Mouse (Mus musculus) gonadal fat pad, adult 2 months (tissue): ENCODE measurements around the gene Ppp1r16b. TPM values are rescaled to one million over a fixed set of nuclear protein-coding genes. Genes with fewer than 3 reads are reported as not detected.

Experiments used
- DNase-seq: peaks from one replicate; pipeline ENCODE4 v3.0.0-alpha.2; 2012; ENCODE audit warnings: low read depth
- polyA plus RNA-seq: library from polyadenylated mRNA; depleted of rRNA; stranded (reverse); fragments of >200 nt; gene quantifications from 2 replicates; pipeline ENCODE4 v1.2.3, GENCODE M21; 2012; rRNA removed

Ppp1r16b gene
- polyA plus RNA-seq: 2.7 and 3.1 TPM in 2 replicates

DNA sequence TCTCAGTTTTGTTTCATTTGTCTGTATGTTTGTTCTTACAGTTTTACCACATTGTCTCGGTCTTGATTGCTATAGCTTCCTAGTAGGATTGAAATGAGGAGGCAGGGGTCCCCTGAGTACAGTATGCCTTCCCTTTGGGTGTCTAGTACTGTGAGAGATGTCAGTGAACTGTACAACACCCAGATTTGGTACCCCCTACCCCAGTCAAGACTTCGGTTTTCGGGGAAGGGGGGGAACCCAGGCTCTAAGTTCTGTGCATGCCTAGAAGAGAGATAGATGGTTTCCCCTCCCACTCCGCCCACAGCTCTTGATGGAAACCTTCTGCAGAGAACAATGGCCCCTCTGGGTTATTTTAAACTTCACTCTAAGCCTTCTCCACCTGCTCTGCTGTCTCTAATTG, at the start of gene Ppp1r16b:
Ppp1r16b (plus strand) TSS at position 301 of the 400 bp plus-strand sequence.
- DNase-seq: no peak

- no peak for DNase-seq
These were observed 49.5 kb upstream of the Ppp1r16b start for GRCm38 (mm10) chr2:158615702-158616101.

DNA sequence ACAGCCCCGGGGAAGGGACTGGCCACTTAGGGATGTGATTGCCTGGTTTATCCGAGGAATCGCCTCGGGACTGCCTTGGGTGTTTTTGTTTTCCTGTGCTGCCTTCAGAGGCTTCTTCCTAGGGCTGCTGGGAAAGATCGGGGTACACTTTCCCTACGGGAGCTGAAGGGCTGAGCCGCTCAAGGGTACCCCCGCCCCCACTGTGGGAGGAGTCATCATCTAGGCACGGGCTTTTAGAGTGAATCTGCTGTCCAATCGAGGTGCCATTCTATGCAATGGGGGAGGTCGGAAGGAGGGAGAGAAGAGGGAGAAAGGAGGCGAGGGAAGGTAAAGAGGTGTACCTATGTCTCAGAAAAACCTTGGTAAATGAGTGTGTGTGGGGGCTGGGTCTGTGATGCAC, 48.9 kb upstream of the Ppp1r16b start:
- no peak for DNase-seq

- no peak for DNase-seq
These were observed 48.4 kb upstream of the Ppp1r16b start for GRCm38 (mm10) chr2:158616790-158617189.

- peak; percentile 54 for DNase-seq
These were observed 40.4 kb upstream of the Ppp1r16b start, which contains the start of gene Actr5 for GRCm38 (mm10) chr2:158624718-158625222. TSS of gene Actr5 (plus strand) at chr2:158624888.

DNA sequence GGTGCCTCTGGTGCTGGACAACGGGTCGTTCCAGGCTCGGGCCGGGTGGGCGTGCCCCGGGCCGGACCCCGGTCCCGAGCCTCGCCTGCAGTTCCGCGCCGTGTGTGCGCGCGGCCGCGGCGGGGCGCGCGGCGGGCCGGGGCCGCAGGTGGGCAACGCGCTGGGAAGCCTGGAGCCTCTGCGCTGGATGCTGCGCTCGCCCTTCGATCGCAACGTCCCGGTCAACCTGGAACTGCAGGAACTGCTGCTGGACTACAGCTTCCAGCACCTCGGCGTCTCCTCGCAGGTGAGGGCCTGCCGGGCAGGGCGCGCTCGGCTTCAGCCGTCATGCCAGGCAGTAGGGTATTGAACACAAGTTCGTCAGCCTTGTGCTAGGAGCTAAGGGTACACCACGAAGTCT, 40.0 kb upstream of the Ppp1r16b start:
- DNase-seq: no peak

- no peak for DNase-seq
These were observed 39.5 kb upstream of the Ppp1r16b start for GRCm38 (mm10) chr2:158625697-158626096.

GRCm38 (mm10) chr2:158628858-158629257, 36.3 kb upstream of the Ppp1r16b start:
- DNase-seq: no peak

- no peak for DNase-seq
These were observed 35.8 kb upstream of the Ppp1r16b start for GRCm38 (mm10) chr2:158629414-158629813.

DNA sequence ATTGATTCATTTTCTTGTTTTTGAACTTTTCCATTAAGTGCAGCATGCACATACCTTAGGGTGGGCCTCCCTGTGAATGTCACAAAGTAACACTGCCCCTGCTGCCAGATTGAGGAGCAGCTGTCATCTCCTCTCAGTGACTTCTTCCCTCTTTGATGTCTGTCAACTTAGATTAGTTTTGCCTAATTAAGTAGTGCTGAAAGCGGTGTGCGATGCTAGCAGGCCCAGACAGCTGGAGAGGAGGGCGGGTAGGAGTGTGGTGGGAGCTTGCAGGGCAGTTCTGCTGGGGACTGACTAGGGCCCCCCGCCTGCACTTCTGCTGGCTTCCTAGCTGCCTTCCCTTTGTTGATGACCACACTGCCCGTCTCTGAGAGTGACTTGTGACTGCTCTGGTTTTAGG, 33.3 kb upstream of the Ppp1r16b start:
- DNase-seq: no peak

DNA sequence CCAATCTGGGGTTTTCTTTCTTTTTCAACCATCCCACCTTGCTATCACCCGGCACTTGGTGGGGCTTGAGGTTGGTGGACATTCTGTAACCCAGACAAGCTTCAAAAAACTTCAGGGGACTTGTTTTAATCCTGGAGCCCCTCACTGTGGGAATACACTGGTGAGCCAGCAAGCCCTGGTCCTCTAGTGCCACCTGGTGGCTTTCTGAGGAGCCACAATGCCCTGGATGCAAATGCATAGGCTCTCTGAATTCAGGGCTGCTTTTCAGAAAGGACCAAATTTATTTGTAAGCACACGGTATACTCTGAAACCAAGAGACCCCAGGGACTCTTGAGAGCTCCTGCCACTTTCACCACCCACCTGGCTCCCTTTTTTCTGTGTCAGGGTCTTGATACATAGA, 23.3 kb upstream of the Ppp1r16b start:
- DNase-seq: no peak

DNA sequence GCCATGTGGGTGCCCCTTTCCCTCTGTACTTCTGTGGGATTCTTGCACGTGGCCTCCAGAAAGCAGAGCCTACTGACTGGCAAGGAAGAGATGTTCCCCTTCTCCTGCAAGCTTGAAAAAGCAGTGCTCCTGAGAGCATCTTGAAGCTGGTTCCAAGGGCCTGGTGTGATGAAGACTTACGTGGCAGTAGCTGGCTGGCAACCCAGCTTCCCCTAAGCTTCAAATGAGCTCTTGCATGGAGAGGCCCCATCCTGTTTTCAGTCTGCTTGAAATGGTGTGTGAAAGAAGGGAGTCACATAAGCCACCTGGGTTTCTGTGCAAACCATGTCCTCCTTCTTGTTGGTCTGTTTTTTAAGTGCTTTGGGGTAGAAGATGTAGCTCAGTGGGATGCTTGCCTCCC, 22.6 kb upstream of the Ppp1r16b start:
- DNase-seq: no peak

DNA sequence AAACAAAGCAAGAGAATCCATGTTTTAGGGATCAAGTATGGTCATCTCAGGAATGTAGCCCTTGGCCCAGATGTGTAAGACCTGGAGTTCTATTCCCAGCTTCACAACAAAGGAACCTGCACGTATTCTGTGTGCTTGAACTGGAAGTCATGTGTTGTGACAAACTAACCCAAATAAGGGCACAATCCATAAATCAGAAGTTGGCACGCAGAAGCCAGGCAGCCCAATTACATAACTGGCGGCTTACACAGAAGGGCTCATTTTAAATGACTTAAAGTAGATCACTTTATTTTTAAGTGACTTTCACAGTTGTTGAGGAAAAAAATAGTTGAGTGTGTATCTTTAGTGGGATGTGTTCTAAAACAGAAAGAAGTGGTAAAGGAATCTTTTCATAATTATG, 21.4 kb upstream of the Ppp1r16b start:
- DNase-seq: no peak

GRCm38 (mm10) chr2:158651159-158651908, 13.9 kb upstream of the Ppp1r16b start:
- DNase-seq: no peak

DNA sequence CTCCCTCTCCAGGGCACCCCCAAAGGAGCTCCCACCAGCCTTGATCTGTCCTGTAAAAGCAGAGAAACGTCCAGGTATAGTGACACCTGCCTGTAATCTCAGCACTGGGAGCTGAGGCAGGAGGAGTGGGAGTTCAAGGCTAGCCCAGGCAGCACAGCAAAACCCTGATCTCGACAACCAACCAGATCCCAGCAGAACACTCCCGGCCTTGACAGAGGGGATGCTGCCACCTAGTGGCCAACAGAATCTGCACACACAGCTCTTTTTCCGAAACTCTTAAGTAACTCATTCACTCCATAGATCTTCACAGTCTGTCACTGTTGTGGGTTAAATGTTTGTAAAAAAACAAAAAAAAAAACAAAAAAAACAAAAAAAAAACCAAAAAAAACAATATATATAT, 12.2 kb upstream of the Ppp1r16b start:
- DNase-seq: no peak

GRCm38 (mm10) chr2:158654717-158655116, 10.5 kb upstream of the Ppp1r16b start:
- no peak for DNase-seq

DNA sequence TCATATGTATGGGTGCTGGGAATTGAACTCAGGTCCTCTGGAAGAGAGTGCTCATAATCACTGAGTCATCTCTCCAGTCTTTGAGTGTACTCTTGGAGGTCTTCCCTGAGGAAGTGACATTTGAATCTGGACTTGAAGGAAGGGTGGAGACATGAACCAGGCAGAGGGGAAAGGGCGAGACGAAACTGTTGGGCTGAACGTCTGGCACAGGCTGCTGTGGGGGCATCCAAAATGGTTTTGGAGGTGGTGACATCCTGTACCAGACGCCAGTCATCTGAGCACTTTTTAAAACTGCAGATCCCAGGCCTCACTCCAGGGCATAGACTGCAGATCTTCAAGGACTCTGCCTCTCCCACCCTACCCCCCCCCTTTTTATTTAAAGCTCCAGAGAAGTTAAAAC, 9.4 kb upstream of the Ppp1r16b start:
- no peak for DNase-seq

GRCm38 (mm10) chr2:158658822-158659221, 6.4 kb upstream of the Ppp1r16b start:
- DNase-seq: no peak

DNA sequence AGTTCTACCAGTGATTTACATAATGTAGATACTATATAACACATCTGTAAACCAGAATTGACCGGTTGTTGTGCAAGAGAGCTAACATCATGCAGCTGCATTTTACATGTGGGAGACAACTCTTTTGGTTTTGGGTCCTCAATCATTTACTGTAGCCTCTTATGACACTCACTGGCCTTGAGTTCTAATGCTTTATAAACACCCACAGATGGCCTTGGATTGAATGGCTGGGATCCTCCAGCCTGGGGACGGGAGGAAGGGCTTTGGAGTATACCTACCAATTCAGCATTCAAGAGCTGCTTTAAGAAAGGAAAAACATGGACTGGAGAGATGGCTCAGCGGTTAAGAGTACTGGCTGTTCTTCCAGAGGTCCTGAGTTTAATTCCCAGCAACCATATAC, 5.9 kb upstream of the Ppp1r16b start:
- no peak for DNase-seq

- DNase-seq: no peak
These were observed 1.0 kb downstream of the Ppp1r16b start for GRCm38 (mm10) chr2:158666071-158666800.

DNA sequence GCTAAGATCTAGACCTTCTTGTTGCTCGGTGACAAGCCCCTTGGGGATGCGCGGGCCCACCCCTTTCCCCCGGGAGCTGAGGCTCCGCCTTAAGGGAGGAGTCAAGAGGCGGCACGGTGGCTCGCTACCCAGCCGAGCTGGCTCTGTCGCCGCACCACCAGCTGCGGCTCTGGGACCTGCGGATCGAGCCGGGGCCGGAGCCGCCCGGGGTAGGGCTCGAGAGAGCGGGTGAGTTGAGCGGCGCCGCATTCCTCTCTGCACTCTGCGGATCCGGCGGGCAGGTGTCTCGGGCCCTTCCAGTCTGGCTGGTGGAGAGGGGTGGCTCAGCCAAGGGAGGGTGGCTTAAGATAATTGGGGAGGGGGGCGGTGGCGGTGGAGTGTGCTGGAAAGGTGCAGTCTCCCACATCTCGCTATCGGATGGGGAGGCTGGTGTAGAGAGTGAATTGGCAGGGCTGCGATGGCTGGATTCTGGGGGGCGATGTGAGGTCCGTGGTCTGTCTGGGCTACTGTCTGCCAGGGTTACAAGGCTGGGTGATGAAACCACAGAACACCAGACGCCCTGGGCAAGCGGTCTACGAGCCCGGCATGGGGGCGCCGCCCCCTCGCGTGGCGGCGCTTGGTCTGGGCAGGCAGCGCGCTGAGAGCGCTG, 1.9 kb downstream of the Ppp1r16b start:
- DNase-seq: no peak

GRCm38 (mm10) chr2:158667671-158668432, 2.7 kb downstream of the Ppp1r16b start:
- DNase-seq: no peak
